Mouse (Mus musculus): ENCODE data around the gene Wnt5b. TPM values are rescaled to one million over a fixed set of nuclear protein-coding genes. Genes with fewer than 3 reads are reported as not detected.
"Not testable (repeated sequence)": the region's sequence is repeated elsewhere in the genome, so short reads cannot be mapped to it uniquely, and the experiment has no call there.

Wnt5b gene
- polyA plus RNA-seq, 1 experiment = 0.04 TPM

- Histone ChIP-seq H3K4me3 (no peak overlapping the region), H3K36me3 (ENCODE audit: control insufficient read depth, insufficient read depth) (no peaks in the 10 kb centered on the region), H3K79me2 (ENCODE audit: control insufficient read depth, insufficient read depth) (no peaks in the 10 kb centered on the region), H3ac (ENCODE audit: control insufficient read depth, insufficient read length) (no peak overlapping the region), H3K27me3 (ENCODE audit: control insufficient read depth, insufficient read depth, insufficient read length) (peaks cover 18% of the 10 kb centered on the region), H3K4me2 (ENCODE audit: low read depth) (peak overlapping the region; percentile 48)
- TF ChIP-seq MYOD1 (IDR thresholded peaks at IDR 0.05; ENCODE audit: control insufficient read depth in 1 of 3, insufficient read length in 2 of 3, low read depth in 2 of 3) (no peak), POLR2AphosphoS2 (IDR thresholded peaks at IDR 0.05; ENCODE audit: insufficient read length, low read depth) (no peak), MAX (IDR thresholded peaks at IDR 0.05; ENCODE audit: low read depth) (no peak), TCF12 (IDR thresholded peaks at IDR 0.05; ENCODE audit: insufficient read depth, poor library complexity, severe bottlenecking) (no peak), TCF3 (IDR thresholded peaks at IDR 0.05; ENCODE audit: insufficient read length, low read depth) (no peak), E2F4 (IDR thresholded peaks at IDR 0.05; ENCODE audit: insufficient read depth) (no peak), POLR2A (IDR thresholded peaks at IDR 0.05; ENCODE audit: insufficient read length, low read depth) (no peak), CEBPB (IDR thresholded peaks at IDR 0.05; ENCODE audit: insufficient read depth, poor library complexity, severe bottlenecking) (no peak), REST (IDR thresholded peaks at IDR 0.05; ENCODE audit: insufficient read depth, insufficient read length) (no peak), SRF (IDR thresholded peaks at IDR 0.05; ENCODE audit: control insufficient read depth, insufficient read length, low read depth) (no peak), MYOG (IDR thresholded peaks at IDR 0.05; ENCODE audit: control insufficient read depth in 1 of 3, insufficient read depth in 1 of 3, insufficient read length in 2 of 3, low read depth in 2 of 3) (no peak)
Measured at GRCm38 (mm10) chr6:119448321-119449059, 95.7 kb downstream of the Wnt5b start.

DNA sequence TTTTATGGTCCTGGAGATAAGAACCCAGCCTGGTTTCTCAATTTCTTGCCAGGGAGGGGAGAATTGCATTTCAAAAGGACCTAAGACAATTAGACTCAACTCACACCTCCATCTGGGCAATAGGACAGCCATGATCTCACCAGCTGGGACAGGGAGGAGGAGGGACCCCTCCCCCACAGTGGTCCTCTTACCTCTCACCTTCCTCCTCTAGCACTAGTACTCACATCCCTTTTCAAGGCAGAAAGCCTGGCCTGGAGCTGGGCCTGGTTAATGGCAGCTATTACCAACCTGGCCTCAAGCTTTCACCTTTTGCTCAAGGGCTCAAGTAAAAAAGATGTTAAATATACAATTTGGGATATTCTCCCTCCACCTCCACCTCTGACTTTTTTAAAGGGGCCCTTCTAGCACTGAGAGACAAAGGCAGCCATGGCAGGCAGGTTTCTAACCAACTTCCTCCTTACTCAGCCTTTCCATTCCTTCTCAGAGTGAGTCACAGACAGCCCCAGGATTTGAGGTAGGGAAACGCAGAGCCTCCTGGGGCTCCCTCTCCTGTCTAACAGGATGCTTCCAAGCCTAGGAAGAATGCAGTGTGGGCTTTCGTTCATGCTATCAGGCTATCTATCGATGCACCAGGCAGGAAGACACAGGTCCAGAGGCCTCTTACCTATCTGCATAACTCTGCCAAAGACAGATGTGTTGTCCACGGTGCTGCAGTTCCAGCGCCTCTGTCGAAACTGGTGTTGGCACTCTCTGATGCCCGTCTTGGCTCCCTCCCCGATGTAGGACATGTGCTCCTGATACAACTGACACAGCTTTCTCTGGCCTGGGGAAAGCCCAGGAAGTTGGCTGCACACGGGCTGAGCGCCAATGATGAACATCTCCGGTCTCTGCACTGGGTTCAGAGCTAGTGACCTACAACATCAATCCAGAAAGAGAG lies 98.2 kb downstream of the Wnt5b start:
- no peaks in the 10 kb centered on the region for H3K36me3 ChIP-seq (ENCODE audit: control insufficient read depth, insufficient read depth)
- H3K79me2 ChIP-seq (ENCODE audit: control insufficient read depth, insufficient read depth) = no peaks in the 10 kb centered on the region
- no peak overlapping the region for H3ac ChIP-seq (ENCODE audit: control insufficient read depth, insufficient read length)
- no peak overlapping the region for H3K4me3 ChIP-seq
- H3K4me2 ChIP-seq (ENCODE audit: low read depth) = no peak overlapping the region
- TF ChIP-seq MAX (IDR thresholded peaks at IDR 0.05; ENCODE audit: low read depth) (no peak), CEBPB (IDR thresholded peaks at IDR 0.05; ENCODE audit: insufficient read depth, poor library complexity, severe bottlenecking) (no peak), E2F4 (IDR thresholded peaks at IDR 0.05; ENCODE audit: insufficient read depth) (no peak), MYOD1 (IDR thresholded peaks at IDR 0.05; ENCODE audit: control insufficient read depth in 1 of 3, insufficient read length in 2 of 3, low read depth in 2 of 3) (no peak), MYOG (IDR thresholded peaks at IDR 0.05; ENCODE audit: control insufficient read depth in 1 of 3, insufficient read depth in 1 of 3, insufficient read length in 2 of 3, low read depth in 2 of 3) (no peak), REST (IDR thresholded peaks at IDR 0.05; ENCODE audit: insufficient read depth, insufficient read length) (no peak), TCF3 (IDR thresholded peaks at IDR 0.05; ENCODE audit: insufficient read length, low read depth) (no peak), POLR2A (IDR thresholded peaks at IDR 0.05; ENCODE audit: insufficient read length, low read depth) (no peak), SRF (IDR thresholded peaks at IDR 0.05; ENCODE audit: control insufficient read depth, insufficient read length, low read depth) (no peak), USF1 (IDR thresholded peaks at IDR 0.05; ENCODE audit: low read depth) (no peak)
- peaks cover 13% of the 10 kb centered on the region for H3K27me3 ChIP-seq (ENCODE audit: control insufficient read depth, insufficient read depth, insufficient read length)

GRCm38 (mm10) chr6:119443742-119444645 lies 100.2 kb downstream of the Wnt5b start:
- H3K79me2 ChIP-seq (ENCODE audit: control insufficient read depth, insufficient read depth) = no peaks in the 10 kb centered on the region
- no peak overlapping the region for H3ac ChIP-seq (ENCODE audit: control insufficient read depth, insufficient read length)
- peak overlapping the region; percentile 19 for H3K4me2 ChIP-seq (ENCODE audit: low read depth)
- H3K27me3 ChIP-seq (ENCODE audit: control insufficient read depth, insufficient read depth, insufficient read length) = peaks cover 12% of the 10 kb centered on the region
- no peak overlapping the region for H3K4me3 ChIP-seq
- TF ChIP-seq POLR2A (IDR thresholded peaks at IDR 0.05; ENCODE audit: insufficient read length, low read depth) (no peak), TCF3 (IDR thresholded peaks at IDR 0.05; ENCODE audit: insufficient read length, low read depth) (no peak)
- no peaks in the 10 kb centered on the region for H3K36me3 ChIP-seq (ENCODE audit: control insufficient read depth, insufficient read depth)

GRCm38 (mm10) chr6:119442729-119443128 lies 101.4 kb downstream of the Wnt5b start:
- H3K4me3 ChIP-seq; H3K36me3 ChIP-seq (ENCODE audit: control insufficient read depth, insufficient read depth); H3K4me2 ChIP-seq (ENCODE audit: low read depth); H3K79me2 ChIP-seq (ENCODE audit: control insufficient read depth, insufficient read depth); H3ac ChIP-seq (ENCODE audit: control insufficient read depth, insufficient read length): not testable (repeated sequence)
- peaks cover 24% of the 10 kb centered on the region for H3K27me3 ChIP-seq (ENCODE audit: control insufficient read depth, insufficient read depth, insufficient read length)

All from myocyte (in vitro differentiated cells).